Mouse (Mus musculus) kidney, adult 10 weeks (tissue): ENCODE data around the gene Zfp639. TPM values are rescaled to one million over a fixed set of nuclear protein-coding genes. Genes with fewer than 3 reads are reported as not detected.

Source experiments
- polyA plus RNA-seq: library from polyadenylated mRNA; stranded (reverse); fragments of 350-450 nt; fragmentation: Illumina TruSeq; extraction: RNeasy Lipid Tissue Mini Kit (QIAGEN cat#74804); gene quantifications from one replicate; pipeline ENCODE4 v1.2.3, GENCODE M21; 2014; ENCODE audit warnings: low read depth, low replicate concordance

The Zfp639 gene
- polyA plus RNA-seq, result 89.5 TPM

DNA sequence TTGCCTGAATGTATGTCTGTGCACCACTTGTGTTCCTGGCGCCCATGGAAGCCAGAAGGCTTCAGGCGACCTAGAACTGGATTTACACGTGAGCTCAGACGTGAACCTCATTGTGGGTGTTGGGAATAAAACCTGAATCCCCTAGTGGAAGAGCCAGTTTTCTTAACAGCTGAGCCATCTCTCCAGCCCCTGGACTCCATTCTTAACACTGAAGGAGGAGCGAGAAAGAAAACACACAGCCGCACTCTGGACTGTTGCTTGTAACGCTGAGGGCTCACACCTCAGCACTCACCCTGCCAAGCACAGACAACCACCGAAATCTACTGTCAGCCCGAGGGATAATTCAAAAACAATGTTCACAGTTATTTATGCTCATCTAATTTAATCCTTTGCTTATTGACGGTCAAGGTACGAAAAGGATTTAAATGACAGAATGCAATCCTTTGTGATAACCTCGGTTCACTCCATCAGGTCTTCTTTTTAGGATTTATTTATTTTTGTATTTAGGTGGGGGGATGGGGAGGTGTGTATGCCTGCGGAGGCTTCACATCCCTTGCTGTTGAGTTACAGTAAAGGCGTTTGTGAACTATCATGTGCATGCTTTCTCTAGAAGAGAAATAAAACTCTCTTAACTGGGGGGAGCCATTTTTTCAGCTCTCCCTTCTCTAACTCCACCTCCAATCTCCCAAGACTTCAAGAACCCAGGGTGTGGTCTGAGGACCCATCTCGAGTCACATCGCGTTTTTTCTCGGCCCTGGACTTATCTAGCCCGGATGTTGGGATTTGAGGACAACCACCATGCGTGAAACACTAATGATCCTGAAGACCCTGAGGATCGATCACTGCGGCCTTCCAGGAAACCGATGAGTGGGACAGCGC, at the start of gene Zfp639:
Gene Zfp639, plus strand, starts transcription at position 764 of the 879 bp plus-strand sequence.

DNA sequence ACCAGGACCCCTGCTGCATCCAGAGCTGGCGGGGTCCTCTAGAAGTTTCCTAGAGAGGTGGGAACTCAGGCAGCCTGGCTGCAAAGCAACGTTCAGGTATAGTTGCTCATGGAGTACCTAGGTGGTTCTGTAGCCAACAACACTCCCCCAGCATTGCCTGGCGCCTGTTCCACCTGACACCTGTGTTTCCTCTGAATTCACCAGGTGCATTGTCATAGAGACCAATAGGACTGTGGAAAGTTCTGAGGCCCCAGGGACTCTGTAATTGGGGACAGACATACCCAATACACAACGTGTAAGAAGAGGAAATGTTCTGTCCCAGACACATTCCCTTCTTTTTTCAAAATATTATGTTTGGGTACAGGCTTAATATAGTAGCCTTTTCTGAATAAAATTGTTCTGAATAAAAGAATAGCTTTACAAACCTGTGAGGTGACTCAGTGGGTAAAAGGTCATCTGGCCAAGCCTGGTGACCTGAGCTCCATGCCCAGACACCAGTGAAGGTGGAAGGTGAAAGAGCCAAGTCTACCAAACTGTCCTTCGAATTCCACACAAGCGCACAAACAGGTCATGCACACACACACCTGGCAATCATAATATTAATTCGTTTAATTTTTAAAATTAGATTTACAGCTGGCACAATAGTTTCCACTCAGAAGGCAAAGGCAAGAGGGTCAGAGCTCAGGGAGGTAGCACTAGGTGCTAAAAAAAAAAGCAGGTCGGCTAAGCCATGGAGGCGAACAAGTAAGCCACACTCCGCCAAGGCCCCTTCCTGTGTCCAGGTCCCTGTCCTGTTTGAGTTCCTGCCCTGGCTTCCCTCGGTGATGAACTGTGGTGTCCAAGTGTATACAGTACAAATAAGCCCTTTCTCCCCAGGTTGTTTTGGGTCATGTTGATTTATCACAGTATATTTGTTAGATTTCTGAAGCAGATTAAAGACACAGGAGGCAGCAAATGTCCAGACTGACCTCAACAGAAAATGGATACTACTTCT, 17.7 kb upstream of the Zfp639 start, which contains the start of gene Kcnmb3:
Gene Kcnmb3, minus strand, starts transcription at position 135 of the 994 bp plus-strand sequence.

DNA sequence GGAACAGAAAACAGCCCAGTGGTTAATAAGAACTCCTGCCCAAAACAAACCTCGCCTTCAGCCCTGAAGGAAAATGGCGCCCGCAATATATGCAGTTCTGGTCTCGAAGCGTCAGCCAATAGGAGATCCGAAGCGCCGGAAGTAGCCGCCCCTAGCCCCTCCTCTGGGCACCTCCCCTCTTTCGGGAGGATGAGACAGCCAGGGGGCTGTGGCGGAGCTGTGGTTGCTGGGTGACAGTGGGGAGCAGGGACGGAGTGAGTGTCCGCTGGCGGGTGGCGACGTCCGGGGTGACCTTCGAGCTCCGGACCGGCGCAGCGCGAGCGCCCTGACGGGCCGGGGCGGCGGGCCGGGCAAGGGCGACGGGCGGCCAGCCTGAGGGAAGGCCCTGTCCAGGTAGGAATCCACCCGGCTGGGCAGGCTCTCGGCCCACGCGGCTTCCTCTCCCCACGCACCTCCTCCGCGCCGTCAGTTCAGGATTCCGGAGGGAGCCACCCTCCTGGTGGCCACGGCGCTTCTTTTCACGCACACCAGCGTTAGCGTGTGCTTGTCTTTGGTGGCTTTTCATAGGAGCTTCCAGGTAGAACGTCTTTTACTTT, 19.3 kb downstream of the Zfp639 start, which contains the start of gene Mfn1:
Gene Mfn1, plus strand, starts transcription at position 163 of the 596 bp plus-strand sequence.

Other genes starting within 250 kb of the Zfp639 start
- 8.7 TPM for gene Zmat3, start 144.2 kb upstream of the Zfp639 start, polyA plus RNA-seq
- 114 TPM for gene Pik3ca, start 112.6 kb upstream of the Zfp639 start, polyA plus RNA-seq
- gene Kcnmb3, start 18.0 kb upstream of the Zfp639 start, polyA plus RNA-seq, result not detected
- gene Mfn1, start 19.2 kb downstream of the Zfp639 start, polyA plus RNA-seq, result 338 TPM
- gene Gnb4, start 106.3 kb downstream of the Zfp639 start, polyA plus RNA-seq, result 9.3 TPM
- gene Actl6a, start 196.0 kb downstream of the Zfp639 start, polyA plus RNA-seq, result 38.2 TPM
- 695 TPM for gene Ndufb5, start 226.7 kb downstream of the Zfp639 start, polyA plus RNA-seq
- gene Mrpl47, start 227.3 kb downstream of the Zfp639 start, polyA plus RNA-seq, result 61.5 TPM